Mouse (Mus musculus): ENCODE results near the gene Catsperd.
"Not testable (repeated sequence)": the region's sequence is repeated elsewhere in the genome, so short reads cannot be mapped to it uniquely, and the experiment has no call there.

The Catsperd gene

DNA sequence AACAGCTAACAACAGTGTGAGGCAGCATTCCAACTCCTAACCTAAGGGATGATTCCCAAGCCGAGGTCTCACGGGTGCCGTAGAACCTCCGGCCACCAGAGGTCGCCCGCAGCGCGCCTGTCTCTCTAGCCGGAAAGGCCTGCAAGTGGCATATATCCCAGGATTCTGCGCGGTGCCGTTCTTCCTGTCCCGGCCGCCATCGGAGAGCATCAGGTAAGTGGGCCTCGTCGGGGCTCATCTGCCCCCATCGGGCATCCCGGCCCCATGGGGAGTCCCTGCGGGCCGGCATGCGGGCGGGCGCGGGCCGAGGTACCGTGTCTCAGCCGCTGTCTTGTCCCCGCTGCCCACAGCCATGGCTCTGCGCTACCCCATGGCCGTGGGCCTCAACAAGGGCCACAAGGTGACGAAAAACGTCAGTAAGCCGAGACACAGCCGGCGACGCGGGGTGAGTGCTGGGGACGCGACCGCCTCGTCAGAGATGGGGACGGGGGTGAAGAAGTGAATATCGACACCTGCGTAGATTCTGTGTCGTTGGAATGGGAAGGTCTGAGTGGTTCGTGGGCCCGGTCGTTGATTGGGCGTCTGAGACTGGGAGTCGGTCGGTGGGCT lies 14.6 kb upstream of the Catsperd start, which contains the start of gene Rpl36:
TSS of gene Rpl36 (plus strand) at position 181 of the 609 bp plus-strand sequence.
- peak; percentile 92 for DNase-seq

DNA sequence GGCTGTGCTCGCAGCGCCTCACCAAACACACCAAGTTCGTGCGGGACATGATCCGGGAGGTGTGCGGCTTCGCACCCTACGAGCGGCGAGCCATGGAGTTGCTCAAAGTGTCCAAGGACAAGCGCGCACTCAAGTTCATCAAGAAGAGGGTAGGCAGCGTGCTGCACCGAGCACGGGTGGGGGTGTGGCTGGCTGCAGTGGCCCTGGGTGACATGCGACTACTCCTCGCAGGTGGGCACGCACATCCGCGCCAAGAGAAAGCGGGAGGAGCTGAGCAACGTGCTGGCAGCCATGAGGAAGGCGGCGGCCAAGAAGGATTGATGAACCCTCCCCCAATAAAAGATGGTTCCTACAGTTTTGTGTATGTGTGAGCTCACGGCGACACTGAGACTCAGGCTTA lies 14.1 kb upstream of the Catsperd start:
- DNase-seq: peak; percentile 28

DNA sequence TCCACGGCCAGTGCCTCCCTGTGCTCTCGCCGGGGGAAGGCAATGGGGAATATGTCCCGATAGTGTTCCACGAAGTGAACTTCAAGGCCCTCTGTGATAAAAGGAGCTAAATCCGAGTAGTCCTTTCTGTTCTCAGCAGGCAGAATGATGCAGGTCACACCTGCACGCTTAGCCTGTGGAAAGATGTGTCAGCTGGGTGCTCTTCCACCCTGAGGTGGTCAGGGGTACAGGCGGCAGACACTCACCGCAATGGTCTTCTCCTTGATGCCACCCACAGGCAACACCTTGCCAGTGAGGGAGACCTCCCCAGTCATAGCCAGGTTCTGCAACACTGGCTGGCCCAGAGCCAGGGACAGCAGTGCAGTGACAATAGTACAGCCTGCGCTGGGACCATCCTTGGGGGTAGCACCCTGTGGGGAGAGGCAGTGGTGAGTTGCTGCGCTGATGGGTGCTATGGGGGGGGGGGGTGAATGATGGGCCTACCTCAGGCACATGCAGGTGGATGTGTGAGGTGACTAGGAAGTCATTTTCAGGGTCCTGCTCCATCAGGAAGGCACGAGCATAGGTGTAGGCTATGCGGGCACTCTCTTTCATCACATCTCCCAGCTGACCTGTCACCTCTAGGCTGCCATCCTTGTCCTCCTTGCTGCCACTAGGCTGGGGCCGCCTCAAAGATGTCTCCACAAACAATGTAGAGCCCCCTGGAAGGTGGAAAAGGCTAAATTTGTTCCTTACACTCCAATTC lies 13.4 kb upstream of the Catsperd start:
- DNase-seq: no peak

DNA sequence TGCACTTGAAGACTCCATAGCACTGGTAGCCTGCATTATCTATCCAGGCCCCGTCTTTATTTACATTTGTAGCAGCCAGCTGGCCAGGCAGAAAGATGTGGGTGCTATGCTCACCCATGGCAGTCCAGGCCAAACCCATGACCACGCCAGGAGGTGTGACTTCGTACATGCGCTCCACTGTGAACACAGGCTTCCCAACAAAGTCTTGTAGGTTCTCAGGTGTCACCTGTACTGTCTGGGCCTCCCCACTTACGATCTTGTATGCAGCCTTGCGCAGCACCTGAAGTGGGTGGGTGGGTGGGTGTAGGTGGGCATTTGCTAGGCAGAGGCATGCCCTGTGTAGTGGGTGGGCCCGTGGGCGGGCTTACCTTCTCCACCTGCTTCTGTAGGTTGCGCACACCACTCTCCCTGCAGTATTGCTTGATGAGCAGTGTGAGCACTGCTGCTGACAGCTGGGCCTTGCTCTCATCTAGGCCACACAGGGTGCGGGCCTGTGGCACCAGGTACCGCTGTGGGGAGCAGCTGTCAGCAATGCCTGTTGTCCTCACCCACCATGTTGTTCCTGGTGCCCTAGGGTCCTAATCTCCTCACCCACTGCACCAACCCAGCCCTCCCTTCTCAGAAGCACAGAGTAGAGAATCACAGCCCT lies 12.7 kb upstream of the Catsperd start:
- no peak for DNase-seq

DNA sequence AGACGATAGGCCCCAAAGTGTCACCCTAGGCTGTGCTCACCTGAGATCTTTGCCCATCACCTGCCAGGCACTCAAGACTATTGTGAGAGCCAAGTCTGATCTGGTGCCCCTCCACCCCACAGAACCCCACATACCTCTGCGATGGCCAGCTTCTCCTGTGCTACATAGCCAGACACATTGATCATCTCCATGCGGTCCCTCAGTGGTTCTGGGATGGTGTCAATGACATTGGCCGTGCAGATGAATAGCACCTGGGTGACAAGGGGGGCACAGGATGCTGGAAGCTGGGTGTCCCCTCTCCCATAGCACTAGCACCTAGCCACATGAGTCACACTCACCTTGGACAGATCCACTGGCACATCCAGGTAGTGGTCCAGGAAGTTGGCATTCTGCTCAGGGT lies 12.2 kb upstream of the Catsperd start:
- DNase-seq: no peak

DNA sequence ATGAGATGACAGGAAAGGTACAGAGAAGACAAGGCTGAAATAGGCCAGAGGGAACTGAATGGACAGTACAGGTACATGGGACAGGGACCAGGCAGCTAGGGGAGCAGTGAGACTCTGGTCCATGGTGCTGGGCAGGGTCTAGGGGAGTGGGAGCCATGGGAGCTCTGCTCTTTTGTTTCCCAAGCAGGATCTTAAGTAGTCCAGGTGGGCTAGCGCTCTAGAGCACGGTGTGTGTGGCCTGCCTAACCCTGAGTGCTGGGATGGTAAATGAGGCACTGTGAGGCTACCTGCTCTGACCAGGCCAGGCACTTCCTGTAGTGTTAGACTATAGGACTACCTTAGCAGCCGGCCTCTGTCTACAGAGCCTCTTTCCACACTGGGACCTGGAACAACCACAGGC lies 11.2 kb upstream of the Catsperd start:
- no peak for DNase-seq

DNA sequence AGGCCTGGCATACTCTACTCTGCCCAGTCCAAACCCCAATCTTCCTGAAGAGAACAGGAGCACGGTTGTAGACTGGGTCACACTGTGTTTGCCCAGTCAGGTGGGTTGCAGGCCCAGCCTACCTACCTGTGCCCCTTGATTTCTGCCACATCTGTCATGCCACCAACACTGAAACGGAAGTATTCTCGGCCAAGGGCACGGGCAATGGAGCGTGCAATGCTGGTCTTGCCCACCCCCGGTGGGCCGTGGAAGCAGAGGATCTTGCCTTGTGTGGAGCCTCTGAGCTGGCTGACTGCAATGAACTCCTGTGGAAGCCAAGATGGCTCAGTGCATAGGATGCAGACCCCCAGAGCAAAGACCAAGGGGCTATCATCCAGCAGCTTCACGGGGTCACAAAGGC lies 10.3 kb upstream of the Catsperd start:
- DNase-seq: no peak

DNA sequence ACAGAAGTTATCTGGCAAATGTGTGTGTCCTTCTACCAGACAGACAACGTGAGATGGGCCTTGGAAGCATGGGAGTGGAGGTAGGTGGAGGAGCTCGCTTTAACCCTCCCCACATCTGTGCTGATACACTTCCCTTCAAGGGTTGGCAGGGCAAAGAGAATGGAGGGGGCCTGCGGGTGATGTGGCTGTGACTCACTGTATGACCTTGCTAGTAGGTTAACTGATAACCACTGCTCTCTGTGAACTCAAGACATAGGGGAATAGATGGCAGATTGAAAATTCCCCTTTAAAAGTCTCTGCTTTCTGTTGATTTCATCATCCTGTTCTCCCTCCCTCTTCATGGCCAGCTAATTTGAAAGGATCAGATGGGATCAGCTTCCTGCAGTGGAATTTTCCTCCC lies 2.4 kb upstream of the Catsperd start:
- no peak for DNase-seq

DNA sequence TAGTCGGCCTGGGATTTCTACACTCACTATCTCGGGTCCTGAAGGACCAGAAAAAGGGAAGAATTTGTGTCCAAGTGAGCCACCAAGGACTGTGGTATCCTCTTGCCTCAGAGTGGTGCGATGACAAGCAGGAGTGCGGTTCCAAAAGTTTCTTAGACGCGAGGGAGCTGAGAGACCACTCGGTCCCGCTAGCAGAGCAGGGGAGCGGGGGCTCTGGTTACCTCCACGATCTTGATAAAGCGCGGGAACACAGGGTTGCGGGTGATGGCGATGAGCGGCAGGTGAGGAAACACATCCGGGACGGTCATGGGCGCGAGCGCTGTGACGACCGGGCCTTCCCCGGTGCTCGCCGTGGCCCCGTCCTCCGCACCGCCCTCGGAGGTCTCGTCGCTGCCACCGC lies 1.7 kb upstream of the Catsperd start:
- no peak for DNase-seq

DNA sequence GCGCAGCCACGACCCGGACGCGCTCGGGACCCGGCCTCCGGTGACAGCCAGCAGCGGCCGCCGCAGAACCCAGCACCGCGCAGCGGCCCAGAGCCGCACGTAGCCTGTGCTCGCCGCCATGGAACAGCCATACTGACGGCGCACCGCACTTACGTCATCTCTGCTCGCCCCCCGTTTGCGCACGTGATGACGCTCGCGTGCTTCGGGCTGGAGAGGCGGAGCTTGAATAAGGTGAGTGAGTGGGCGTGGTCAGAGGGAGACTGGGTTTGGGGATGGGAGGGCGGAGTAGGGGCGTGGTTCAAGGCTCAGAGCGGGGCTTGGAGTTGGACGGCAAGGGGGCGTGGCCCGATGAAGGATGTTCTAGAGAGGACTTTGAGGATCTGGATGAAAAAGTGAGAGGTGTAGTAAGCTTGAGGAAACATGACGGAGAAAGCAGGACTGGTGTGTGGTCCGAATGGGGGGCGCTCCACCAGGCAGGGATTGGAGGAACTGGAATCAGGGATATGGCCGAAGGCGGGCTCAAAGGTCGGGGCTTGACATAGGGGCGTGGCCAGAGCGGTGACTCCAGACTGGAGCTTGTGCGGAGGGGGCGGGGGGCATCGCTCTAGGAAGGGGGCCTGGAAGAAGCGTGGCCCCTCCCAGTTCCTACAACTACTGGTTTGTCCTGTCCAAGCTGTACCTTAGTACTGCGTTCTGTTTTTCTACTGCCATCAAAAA lies 1.0 kb upstream of the Catsperd start, which contains the start of gene Lonp1:
TSS of gene Lonp1 (minus strand) at position 134 of the 717 bp plus-strand sequence.
- peak; percentile 96 for DNase-seq

DNA sequence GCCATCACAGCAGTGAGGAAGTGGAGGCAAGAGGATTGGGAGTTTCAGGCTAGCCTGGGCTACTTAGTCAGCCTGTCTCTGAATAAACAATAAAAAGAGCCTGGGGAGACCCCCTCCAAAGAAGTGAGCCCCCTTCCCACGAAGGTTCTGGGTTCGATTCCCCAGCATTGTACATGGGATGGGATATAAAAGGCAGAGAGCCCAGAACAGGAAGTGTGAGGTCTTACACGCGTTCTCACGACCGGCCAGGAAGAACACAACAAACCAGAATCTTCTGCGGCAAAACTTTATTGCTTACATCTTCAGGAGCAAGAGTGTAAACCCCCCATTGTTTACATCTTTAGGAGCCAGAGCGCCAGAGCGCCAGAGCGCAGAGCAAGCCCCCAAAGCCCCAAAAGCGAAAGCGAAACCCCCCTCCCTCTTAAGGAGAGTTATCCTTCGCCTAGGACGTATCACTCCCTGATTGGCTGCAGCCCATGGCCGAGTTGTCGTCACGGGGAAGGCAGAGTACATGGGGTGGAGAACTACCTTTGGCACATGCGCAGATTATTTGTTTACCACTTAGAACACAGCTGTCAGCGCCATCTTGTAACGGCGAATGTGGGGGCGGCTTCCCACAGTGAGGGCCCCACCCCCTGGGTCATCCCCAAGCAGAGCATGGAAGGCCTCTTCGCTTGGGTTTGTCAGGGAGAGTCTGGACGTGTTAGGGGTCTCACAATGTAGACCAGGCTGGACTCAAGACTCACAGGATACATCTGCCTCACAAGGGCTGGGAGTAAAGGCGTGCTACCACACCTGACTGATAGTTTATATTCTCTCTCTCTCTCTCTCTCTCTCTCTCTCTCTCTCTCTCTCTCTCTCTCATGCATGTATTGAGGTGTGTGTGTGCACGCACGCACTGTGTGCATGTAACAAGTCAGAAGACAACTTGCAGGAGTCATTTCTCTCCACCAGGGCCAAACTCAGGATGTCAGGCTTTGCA lies 2.1 kb downstream of the Catsperd start:
- not testable (repeated sequence) for DNase-seq

DNA sequence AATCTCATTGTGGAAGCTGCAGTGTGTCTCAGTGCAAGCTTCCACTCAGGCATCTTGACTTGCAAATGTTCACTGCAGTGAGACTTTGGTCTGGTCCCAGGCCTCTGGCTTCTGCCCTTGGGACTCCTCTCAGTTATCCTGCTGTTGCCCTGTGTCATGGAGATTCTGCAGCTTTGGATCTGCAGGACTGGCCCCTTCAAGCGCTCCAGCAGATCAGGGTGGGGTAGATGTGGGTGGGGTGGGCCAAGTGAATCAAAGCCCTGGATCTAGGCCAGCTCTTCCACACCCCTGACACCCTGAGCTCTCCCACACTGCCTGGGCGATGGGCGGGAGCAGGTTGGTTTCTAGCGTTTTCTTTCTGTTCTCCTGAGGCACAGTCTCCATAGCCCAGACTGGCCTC lies 3.9 kb downstream of the Catsperd start:
- no peak for DNase-seq

DNA sequence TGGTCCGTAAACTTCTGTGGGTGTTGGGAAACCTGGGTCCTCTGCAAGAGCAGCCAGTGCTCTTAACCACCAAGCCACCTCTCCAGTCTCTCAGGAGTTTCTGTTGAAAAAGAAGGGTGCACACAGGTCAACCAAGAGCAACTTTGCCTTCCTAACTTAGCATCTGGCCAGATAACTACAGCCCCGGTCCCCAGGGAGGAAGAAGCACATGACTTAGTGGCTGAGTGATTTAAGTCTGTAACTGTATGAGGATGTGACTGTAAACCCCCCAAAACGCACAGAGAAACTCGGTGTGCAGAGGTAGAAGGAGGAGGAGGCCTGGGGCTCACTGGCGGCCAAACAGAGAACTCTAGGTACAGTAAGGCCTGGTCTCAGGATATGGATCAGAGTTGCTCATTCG lies 6.1 kb downstream of the Catsperd start:
- DNase-seq: no peak

DNA sequence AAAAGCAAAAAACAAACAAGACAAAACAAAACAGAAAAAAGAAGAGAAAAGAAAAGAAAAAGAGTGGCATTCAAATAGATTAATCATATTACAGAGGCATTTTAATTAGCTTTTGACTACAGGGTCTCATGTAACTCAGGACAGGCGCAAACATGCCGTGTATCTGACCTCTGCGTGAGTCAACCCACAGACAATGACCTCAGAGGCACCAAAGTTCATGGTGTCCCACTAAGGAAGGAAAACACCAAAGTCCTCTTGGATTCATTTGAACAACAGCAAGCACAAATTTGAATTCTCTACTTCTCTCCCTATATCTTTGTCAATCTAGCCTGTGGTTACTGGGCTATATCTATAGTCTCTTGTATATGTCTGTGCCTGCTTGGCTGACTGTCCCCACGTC lies 15.3 kb downstream of the Catsperd start:
- no peak for DNase-seq

DNA sequence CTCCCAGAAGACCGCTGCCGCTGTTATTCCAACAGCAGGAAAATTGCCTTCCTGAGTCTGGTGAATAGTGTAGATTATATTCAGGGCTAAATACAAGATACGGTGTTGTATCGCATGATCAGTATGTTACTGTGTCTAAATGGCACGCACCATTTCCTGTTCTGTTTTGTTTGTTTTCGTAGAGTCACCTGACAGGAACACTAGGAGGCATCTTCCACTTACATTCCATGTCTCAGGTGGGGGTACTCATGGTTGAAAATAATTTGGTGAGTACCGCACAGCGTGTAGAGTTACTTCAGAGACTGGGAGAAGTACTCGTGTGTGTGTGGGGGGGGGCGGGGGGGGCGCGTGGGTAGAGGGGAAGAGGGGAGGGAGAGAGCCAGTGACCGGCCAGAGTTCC lies 19.6 kb downstream of the Catsperd start:
- no peak for DNase-seq

DNA sequence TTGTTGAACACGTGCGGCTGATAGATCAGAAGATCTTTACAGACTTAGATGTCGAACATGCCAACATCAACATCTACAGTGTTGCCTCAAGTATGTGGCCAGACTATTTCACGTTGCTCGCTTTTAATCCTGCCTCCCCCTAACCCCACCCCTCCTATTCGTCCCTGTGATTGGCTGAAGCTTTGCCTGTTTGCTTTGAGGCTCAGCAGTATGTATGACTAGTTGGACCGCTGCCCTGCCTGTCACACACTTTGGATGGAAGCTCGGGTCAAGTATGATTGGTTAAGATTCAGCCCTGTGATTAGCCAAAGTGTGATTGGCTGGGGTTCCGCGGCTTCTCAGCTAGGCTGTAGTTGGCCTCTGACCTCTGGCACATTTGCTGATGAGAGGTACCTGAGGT lies 23.9 kb downstream of the Catsperd start:
- DNase-seq: no peak

DNA sequence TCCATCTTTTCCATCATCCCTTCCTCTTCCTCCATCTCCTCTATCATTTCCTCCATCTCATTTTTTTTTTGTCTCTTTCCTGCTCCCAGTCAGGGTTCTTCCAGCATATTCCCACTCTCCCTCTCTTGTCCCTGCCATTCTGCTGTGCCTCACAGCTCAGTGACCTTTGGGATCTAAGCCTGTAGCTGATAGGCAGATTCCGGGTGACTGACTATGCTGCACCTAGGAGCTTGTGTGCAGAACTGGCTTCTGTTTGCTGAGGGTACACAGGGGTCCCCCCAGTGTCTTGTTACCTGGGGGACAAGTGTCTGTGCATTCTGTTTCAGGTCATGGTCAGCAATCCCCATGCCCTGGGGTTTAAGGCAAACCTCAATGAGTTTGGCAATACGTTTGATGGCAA lies 26.8 kb downstream of the Catsperd start:
- no peak for DNase-seq

DNA sequence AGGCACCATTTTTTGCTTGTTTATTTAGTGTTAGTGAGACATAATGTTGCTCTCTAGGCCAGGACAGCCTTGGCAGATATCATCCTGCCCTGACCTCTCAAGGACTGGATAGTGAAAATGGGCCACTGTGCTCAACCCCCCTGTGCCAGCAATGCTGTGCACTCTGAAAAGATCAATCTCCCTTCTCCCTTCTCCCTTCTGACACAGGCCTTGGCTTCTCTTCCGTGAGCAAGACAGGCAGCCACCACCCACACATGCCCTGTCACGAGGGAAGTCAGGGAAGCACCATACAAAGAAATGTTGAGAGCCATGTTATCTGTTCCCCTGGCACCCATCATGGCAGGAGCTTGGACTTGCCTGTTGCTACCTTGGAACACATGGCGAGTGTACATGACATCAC lies 27.4 kb downstream of the Catsperd start:
- no peak for DNase-seq

DNA sequence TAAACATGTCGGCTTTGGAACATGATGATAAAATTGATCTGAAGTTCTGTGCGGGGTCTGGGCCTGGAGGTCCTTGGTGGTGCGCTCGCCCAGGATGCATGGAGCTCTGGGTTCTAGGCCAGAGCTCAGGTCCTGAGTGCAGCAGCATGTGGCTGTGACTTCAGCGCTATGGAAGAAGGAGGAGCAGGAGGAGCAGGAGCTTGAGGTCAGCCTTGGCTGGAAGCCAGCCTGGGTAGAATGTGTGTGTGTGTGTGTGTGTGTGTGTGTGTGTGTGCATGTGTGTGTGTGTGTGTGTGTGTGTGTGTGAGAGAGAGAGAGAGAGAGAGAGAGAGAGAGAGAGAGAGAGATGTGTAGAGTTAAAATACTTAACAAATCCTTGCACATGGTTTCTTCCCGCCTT lies 28.2 kb downstream of the Catsperd start:
- DNase-seq: no peak

DNA sequence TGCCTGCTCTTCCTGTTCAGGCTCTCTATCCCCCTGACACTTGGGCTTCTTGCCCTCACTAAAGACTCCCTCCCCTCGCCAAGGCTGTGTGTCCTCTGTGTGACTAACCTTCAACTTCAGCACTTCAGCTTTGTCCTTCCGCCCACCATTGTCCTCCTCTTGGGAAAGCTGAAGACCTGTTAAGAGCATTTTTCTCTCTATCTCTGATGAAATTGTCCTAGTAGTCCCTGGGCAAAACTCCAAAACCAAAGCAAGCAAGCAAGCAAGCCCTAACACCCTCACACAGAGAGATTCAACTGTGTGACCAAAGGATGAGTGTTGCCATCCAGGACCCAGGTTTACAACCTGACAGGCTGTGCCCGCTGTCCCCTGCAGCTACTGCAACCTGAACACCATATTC lies 35.7 kb downstream of the Catsperd start:
- no peak for DNase-seq

DNA sequence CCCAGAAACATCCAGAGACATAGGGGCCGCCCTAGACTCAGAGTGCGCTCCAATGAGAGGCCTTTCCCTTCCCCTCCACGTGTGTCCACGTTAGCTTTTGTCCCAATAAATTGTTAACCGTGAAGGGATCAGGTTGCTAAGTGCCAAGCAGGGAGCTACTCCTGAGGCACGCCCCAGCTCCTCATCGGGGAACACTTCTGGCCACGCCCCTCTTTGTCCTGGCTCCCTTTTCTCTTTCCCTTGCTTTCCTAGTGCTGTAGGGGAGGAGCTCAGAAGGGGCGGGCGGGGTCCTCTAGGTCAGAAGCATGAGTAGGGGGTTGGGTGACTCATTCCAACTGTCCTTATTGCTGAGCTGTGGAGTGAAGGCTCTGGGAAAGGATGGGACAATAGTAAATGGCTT lies 36.4 kb downstream of the Catsperd start:
- DNase-seq: no peak

DNA sequence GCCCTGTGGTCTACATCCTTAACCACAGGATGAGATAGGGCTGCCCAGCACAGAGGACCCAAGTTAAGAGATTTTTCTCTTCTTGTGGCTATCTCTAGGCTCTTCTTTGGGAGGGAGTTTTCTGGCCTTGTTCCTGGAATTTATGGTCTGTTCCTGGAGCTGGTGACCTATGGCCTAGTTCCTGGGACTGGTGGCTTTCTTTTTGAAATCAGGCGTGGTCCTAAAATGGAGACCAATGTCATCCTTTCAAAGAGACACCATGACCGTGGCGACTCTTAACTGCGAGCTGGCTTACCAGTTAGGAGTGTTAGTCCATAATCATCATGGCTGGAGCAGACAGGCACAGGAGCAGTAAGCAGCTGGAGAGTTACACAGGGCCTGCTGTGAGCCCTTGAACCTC lies 38.4 kb downstream of the Catsperd start:
- DNase-seq: no peak

Data from thymus, postnatal 25 days (tissue).